Mouse (Mus musculus): Measurements from ENCODE around the gene Epb41l3. TPM values are rescaled to one million over a fixed set of nuclear protein-coding genes. Genes with fewer than 3 reads are reported as not detected.

Epb41l3 gene
- under 1 TPM; 0.13 to 0.25 TPM for polyA plus RNA-seq (2017; shearing (Covaris generic))

GRCm38 (mm10) chr17:69075501-69076237, at the start of gene Epb41l3:
Epb41l3 (plus strand) TSS chr17:69075683.
- no peak for ATAC-seq

- ATAC-seq: no peak
These were observed 36.5 kb upstream of the Epb41l3 start for GRCm38 (mm10) chr17:69038760-69039675.

- no peak for ATAC-seq
These were observed 34.0 kb upstream of the Epb41l3 start for GRCm38 (mm10) chr17:69041516-69041915.

- ATAC-seq: no peak
These were observed 26.7 kb upstream of the Epb41l3 start for GRCm38 (mm10) chr17:69048826-69049225.

GRCm38 (mm10) chr17:69054029-69054428, 21.5 kb upstream of the Epb41l3 start:
- no peak for ATAC-seq

- no peak for ATAC-seq
These were observed 15.7 kb upstream of the Epb41l3 start for GRCm38 (mm10) chr17:69059760-69060159.

- no peak for ATAC-seq
These were observed 15.1 kb upstream of the Epb41l3 start for GRCm38 (mm10) chr17:69060388-69060787.

GRCm38 (mm10) chr17:69061883-69062745, 13.4 kb upstream of the Epb41l3 start:
- ATAC-seq: no peak

GRCm38 (mm10) chr17:69067937-69068739, 7.3 kb upstream of the Epb41l3 start:
- ATAC-seq: no peak

GRCm38 (mm10) chr17:69074095-69074494, 1.4 kb upstream of the Epb41l3 start:
- no peak for ATAC-seq

GRCm38 (mm10) chr17:69076238-69076625, 749 bp downstream of the Epb41l3 start:
- no peak for ATAC-seq

GRCm38 (mm10) chr17:69076747-69077543, 1.5 kb downstream of the Epb41l3 start:
- no peak for ATAC-seq

- ATAC-seq: no peak
These were observed 2.0 kb downstream of the Epb41l3 start for GRCm38 (mm10) chr17:69077544-69077920.

GRCm38 (mm10) chr17:69082316-69082715, 6.8 kb downstream of the Epb41l3 start:
- no peak for ATAC-seq

GRCm38 (mm10) chr17:69091618-69092017, 16.1 kb downstream of the Epb41l3 start:
- ATAC-seq: no peak

GRCm38 (mm10) chr17:69097068-69097467, 21.6 kb downstream of the Epb41l3 start:
- no peak for ATAC-seq

GRCm38 (mm10) chr17:69097955-69098354, 22.5 kb downstream of the Epb41l3 start:
- no peak for ATAC-seq

- no peak for ATAC-seq
These were observed 27.8 kb downstream of the Epb41l3 start for GRCm38 (mm10) chr17:69103326-69103725.

GRCm38 (mm10) chr17:69105035-69105798, 29.7 kb downstream of the Epb41l3 start:
- no peak for ATAC-seq

GRCm38 (mm10) chr17:69105799-69106401, 30.4 kb downstream of the Epb41l3 start:
- ATAC-seq: no peak
